In the genomic region with DNA sequence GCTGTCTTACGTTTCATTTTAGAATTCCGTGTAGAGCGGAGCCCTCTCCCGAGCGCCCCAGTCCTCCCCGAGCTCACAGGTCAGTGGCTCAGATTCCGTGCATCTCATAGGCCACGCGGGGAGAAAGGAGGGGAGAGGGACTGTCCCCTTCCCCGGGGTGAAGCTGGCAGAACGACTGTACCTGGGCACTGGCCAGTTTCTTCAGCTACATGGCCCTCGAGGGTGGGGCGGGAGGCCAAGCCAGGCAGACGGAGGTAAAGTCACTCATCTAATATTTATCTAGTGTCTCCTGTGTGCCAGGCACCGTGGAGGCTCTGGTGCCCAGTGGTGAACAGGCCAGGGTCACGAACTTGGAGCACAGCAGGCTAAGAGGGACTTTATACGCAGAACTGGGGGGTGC, we compare ENCODE assay signal across 33 mouse cellular contexts. TPM values are rescaled to one million over a fixed set of nuclear protein-coding genes. Genes with fewer than 3 reads are reported as not detected.
DNase-seq lines count a peak whose midpoint lies in the region; ATAC-seq and TF ChIP-seq lines count a peak whose summit lies in the region.
"Had no signal": no experiment of that assay in that cellular context is flagged by ENCODE, and none has a peak within 500 bp of the region (broad histone marks: within the 10 kb centered on the region; RNA-seq: fewer than 3 reads in every experiment).

No protein-coding gene starts in this region.

- H3K36me3 ChIP-seq in hindbrain, embryonic 12.5 days = peaks cover 99% of the 10 kb centered on the region
- peaks cover 51% of the 10 kb centered on the region for H3K36me3 ChIP-seq in hindbrain, embryonic 11.5 days (ENCODE audit: control insufficient read depth, insufficient read depth, low read length)
- H3K36me3 ChIP-seq in E14TG2a.4 (ENCODE audit: insufficient read depth, low read length) = peaks cover 35% of the 10 kb centered on the region
- peaks cover 99% of the 10 kb centered on the region for H3K36me3 ChIP-seq in forebrain, embryonic 14.5 days (ENCODE audit: control insufficient read depth, insufficient read depth, low read length)
- peaks cover 57% of the 10 kb centered on the region for H3K36me3 ChIP-seq in forebrain, embryonic 11.5 days (ENCODE audit: control insufficient read depth, insufficient read depth, low read length)

- no peak overlapping the region for H3K4me3 ChIP-seq in hindbrain, embryonic 12.5 days
- no peak overlapping the region for H3K4me3 ChIP-seq in hindbrain, embryonic 11.5 days (ENCODE audit: low read depth, low read length)
- peak overlapping the region; percentile 64 for H3K4me3 ChIP-seq in E14TG2a.4 (replicated peaks; ENCODE audit: low read length)
- no peak overlapping the region for H3K4me3 ChIP-seq in forebrain, embryonic 14.5 days (ENCODE audit: low read depth, low read length)
- H3K4me3 ChIP-seq in forebrain, embryonic 11.5 days (ENCODE audit: low read depth, low read length) = no peak overlapping the region
- H3K4me3 ChIP-seq: embryonic facial prominence, embryonic 10.5 days; embryonic facial prominence, embryonic 15.5 days; forebrain, embryonic 15.5 days; gastrocnemius, adult 2 months; hindbrain, embryonic 10.5 days; layer of hippocampus, adult 2 months; left cerebral cortex, adult 2 months; liver, embryonic 13.5 days; myocyte; neural tube, embryonic 12.5 days had no signal

- no peak for ATAC-seq in hindbrain, embryonic 12.5 days (ENCODE audit: low FRiP score)
- ATAC-seq in hindbrain, embryonic 11.5 days (ENCODE audit: low FRiP score) = no peak
- ATAC-seq in forebrain, embryonic 14.5 days = no peak
- no peak for ATAC-seq in forebrain, embryonic 11.5 days (replicated peaks; ENCODE audit: low FRiP score)
- ATAC-seq: forebrain, embryonic 15.5 days had no signal

- H3K27ac ChIP-seq in hindbrain, embryonic 12.5 days = 0 out of 2 replicates have a peak overlapping the region, but pooled peaks have one; percentile 13
- no peak overlapping the region for H3K27ac ChIP-seq in hindbrain, embryonic 11.5 days (ENCODE audit: low read depth, low read length)
- H3K27ac ChIP-seq in forebrain, embryonic 14.5 days (ENCODE audit: low read depth, low read length) = no peak overlapping the region
- no peak overlapping the region for H3K27ac ChIP-seq in forebrain, embryonic 11.5 days (ENCODE audit: low read depth, low read length)
- H3K27ac ChIP-seq: embryonic facial prominence, embryonic 10.5 days; embryonic facial prominence, embryonic 15.5 days; forebrain, embryonic 15.5 days; gastrocnemius, adult 2 months; hindbrain, embryonic 10.5 days; layer of hippocampus, adult 2 months; left cerebral cortex, adult 2 months; liver, embryonic 13.5 days; midbrain, embryonic 10.5 days; neural tube, embryonic 12.5 days had no signal

- H3K9ac ChIP-seq in hindbrain, embryonic 12.5 days = no peak overlapping the region
- no peak overlapping the region for H3K9ac ChIP-seq in hindbrain, embryonic 11.5 days (ENCODE audit: low read depth, low read length)
- no peak overlapping the region for H3K9ac ChIP-seq in forebrain, embryonic 14.5 days (ENCODE audit: low read length)
- no peak overlapping the region for H3K9ac ChIP-seq in forebrain, embryonic 11.5 days (ENCODE audit: low read length)
- H3K9ac ChIP-seq: embryonic facial prominence, embryonic 15.5 days; forebrain, embryonic 15.5 days; liver, embryonic 13.5 days; lung, embryonic 14.5 days; neural tube, embryonic 12.5 days had no signal

- no peaks in the 10 kb centered on the region for H3K9me3 ChIP-seq in hindbrain, embryonic 12.5 days (replicated peaks)
- no peaks in the 10 kb centered on the region for H3K9me3 ChIP-seq in hindbrain, embryonic 11.5 days (ENCODE audit: control insufficient read depth, low read length)
- H3K9me3 ChIP-seq in E14TG2a.4 (ENCODE audit: low read length) = no peaks in the 10 kb centered on the region
- no peaks in the 10 kb centered on the region for H3K9me3 ChIP-seq in forebrain, embryonic 14.5 days (replicated peaks; ENCODE audit: control insufficient read depth, low read length)
- H3K9me3 ChIP-seq in forebrain, embryonic 11.5 days (ENCODE audit: control insufficient read depth, low read length) = no peaks in the 10 kb centered on the region
- H3K9me3 ChIP-seq: embryonic facial prominence, embryonic 10.5 days; embryonic facial prominence, embryonic 15.5 days; forebrain, embryonic 15.5 days; hindbrain, embryonic 10.5 days; liver, embryonic 13.5 days; midbrain, embryonic 10.5 days; neural tube, embryonic 12.5 days had no signal

- H3K4me1 ChIP-seq in hindbrain, embryonic 12.5 days = no peaks in the 10 kb centered on the region
- H3K4me1 ChIP-seq in hindbrain, embryonic 11.5 days (replicated peaks; ENCODE audit: control insufficient read depth, insufficient read depth, low read length) = no peaks in the 10 kb centered on the region
- peaks cover 81% of the 10 kb centered on the region for H3K4me1 ChIP-seq in E14TG2a.4 (replicated peaks; ENCODE audit: low read depth, low read length)
- no peaks in the 10 kb centered on the region for H3K4me1 ChIP-seq in forebrain, embryonic 14.5 days (ENCODE audit: control insufficient read depth, insufficient read depth, low read length)
- H3K4me1 ChIP-seq in forebrain, embryonic 11.5 days (replicated peaks; ENCODE audit: control insufficient read depth, insufficient read depth, low read length) = no peaks in the 10 kb centered on the region
- H3K4me1 ChIP-seq: embryonic facial prominence, embryonic 15.5 days; forebrain, embryonic 15.5 days; neural tube, embryonic 12.5 days had no signal

- no peak overlapping the region for H3K4me2 ChIP-seq in hindbrain, embryonic 12.5 days (replicated peaks)
- no peak overlapping the region for H3K4me2 ChIP-seq in hindbrain, embryonic 11.5 days (replicated peaks; ENCODE audit: low read depth, low read length)
- H3K4me2 ChIP-seq in forebrain, embryonic 14.5 days (ENCODE audit: low read length) = no peak overlapping the region
- no peak overlapping the region for H3K4me2 ChIP-seq in forebrain, embryonic 11.5 days (ENCODE audit: low read depth, low read length, severe bottlenecking)
- H3K4me2 ChIP-seq: embryonic facial prominence, embryonic 15.5 days; forebrain, embryonic 15.5 days; liver, embryonic 13.5 days; lung, embryonic 14.5 days; neural tube, embryonic 12.5 days had no signal

- H3K27me3 ChIP-seq in hindbrain, embryonic 12.5 days = no peaks in the 10 kb centered on the region
- H3K27me3 ChIP-seq in hindbrain, embryonic 11.5 days (ENCODE audit: control insufficient read depth, insufficient read depth, low read length) = no peaks in the 10 kb centered on the region
- H3K27me3 ChIP-seq in E14TG2a.4 (ENCODE audit: insufficient read depth, low read length) = peaks cover 3% of the 10 kb centered on the region; the same call in 1 of the 2 replicates
- H3K27me3 ChIP-seq in forebrain, embryonic 14.5 days (replicated peaks; ENCODE audit: control insufficient read depth, insufficient read depth, low read length) = no peaks in the 10 kb centered on the region
- no peaks in the 10 kb centered on the region for H3K27me3 ChIP-seq in forebrain, embryonic 11.5 days (ENCODE audit: control insufficient read depth, insufficient read depth, low read length)
- H3K27me3 ChIP-seq: embryonic facial prominence, embryonic 15.5 days; forebrain, embryonic 15.5 days; liver, embryonic 13.5 days; neural tube, embryonic 12.5 days had no signal

- 87% methylated on average over 17 of the region's 17 CpGs for WGBS in hindbrain, embryonic 12.5 days
- 86% methylated on average over 17 of the region's 17 CpGs for WGBS in hindbrain, embryonic 11.5 days
- 85% methylated on average over 17 of the region's 17 CpGs for WGBS in forebrain, embryonic 14.5 days
- 89% methylated on average over 17 of the region's 17 CpGs for WGBS in forebrain, embryonic 11.5 days

- no peak for DNase-seq in hindbrain, embryonic 11.5 days (ENCODE audit: low spot score)
- peak; percentile 49 to 64 for DNase-seq in lung, adult 18-20 months
- peak; percentile 39 for DNase-seq in lung, postnatal 14 days
- DNase-seq in forebrain, embryonic 14.5 days (ENCODE audit: low spot score) = no peak
- DNase-seq in forebrain, embryonic 11.5 days (ENCODE audit: low spot score) = no peak
- DNase-seq: adrenal gland, postnatal 14 days; B cell, adult 2 months; cerebellum, adult 11-12 months; cerebellum, postnatal 25 days; gastrocnemius, adult 2 months; heart, postnatal 14 days; kidney, adult 18-20 months; kidney, postnatal 36 days; liver, embryonic 13.5 days; lung, embryonic 14.5 days; right cerebral cortex, postnatal 4 days; thymus, adult 2 months; thymus, postnatal 4 days had no signal

- no peak for TF ChIP-seq CTCF in E14TG2a.4 (conservative IDR thresholded peaks at IDR 0.05; ENCODE audit: low read length)

RNA-seq across cellular contexts. Expression of gene Msi1, which starts 17.7 kb away (rescaled TPM):
- polyA plus RNA-seq in hindbrain, embryonic 12.5 days (2016; fragmentation: Nextera tagmentation; extraction: Ambion mirVana) = 128 and 131 TPM in 2 replicates
- 136 and 141 TPM in 2 replicates for polyA plus RNA-seq in hindbrain, embryonic 11.5 days (2014; fragmentation: Nextera tagmentation; extraction: Ambion mirVana)
- 63.3 and 69.4 TPM in 2 replicates for polyA plus RNA-seq in forebrain, embryonic 14.5 days (2014; fragmentation: Nextera tagmentation; extraction: Ambion mirVana)
- 202 and 219 TPM in 2 replicates for polyA plus RNA-seq in forebrain, embryonic 11.5 days (2014; fragmentation: Nextera tagmentation; extraction: Ambion mirVana)

RNA-seq across cellular contexts. Expression of gene Pla2g1b, which starts 19.0 kb away (rescaled TPM):
- polyA plus RNA-seq in hindbrain, embryonic 12.5 days (2016; fragmentation: Nextera tagmentation; extraction: Ambion mirVana) = not detected in 2 replicates
- polyA plus RNA-seq in hindbrain, embryonic 11.5 days (2014; fragmentation: Nextera tagmentation; extraction: Ambion mirVana) = 0.56 and 1.1 TPM in 2 replicates
- polyA plus RNA-seq in forebrain, embryonic 14.5 days (2014; fragmentation: Nextera tagmentation; extraction: Ambion mirVana) = not detected in 2 replicates
- not detected in 2 replicates for polyA plus RNA-seq in forebrain, embryonic 11.5 days (2014; fragmentation: Nextera tagmentation; extraction: Ambion mirVana)
- polyA plus RNA-seq: embryonic facial prominence, embryonic 10.5 days; embryonic facial prominence, embryonic 15.5 days; forebrain, embryonic 15.5 days; frontal cortex, adult 2 months; heart, embryonic 14.5 days; limb, embryonic 14.5 days; liver, embryonic 13.5 days; midbrain, postnatal 0 days; myocyte; neural tube, embryonic 12.5 days had no signal

RNA-seq across cellular contexts. Expression of gene Sirt4, which starts 37.4 kb away (rescaled TPM):
- 23.1 and 24.7 TPM in 2 replicates for polyA plus RNA-seq in hindbrain, embryonic 12.5 days (2016; fragmentation: Nextera tagmentation; extraction: Ambion mirVana)
- polyA plus RNA-seq in hindbrain, embryonic 11.5 days (2014; fragmentation: Nextera tagmentation; extraction: Ambion mirVana) = 21.3 and 23.1 TPM in 2 replicates
- polyA plus RNA-seq in forebrain, embryonic 14.5 days (2014; fragmentation: Nextera tagmentation; extraction: Ambion mirVana) = 19.5 and 24.3 TPM in 2 replicates
- 20.6 and 22.0 TPM in 2 replicates for polyA plus RNA-seq in forebrain, embryonic 11.5 days (2014; fragmentation: Nextera tagmentation; extraction: Ambion mirVana)

RNA-seq across cellular contexts. Expression of gene Pxn, which starts 59.4 kb away (rescaled TPM):
- polyA plus RNA-seq in hindbrain, embryonic 12.5 days (2016; fragmentation: Nextera tagmentation; extraction: Ambion mirVana) = 34.0 and 39.2 TPM in 2 replicates
- polyA plus RNA-seq in hindbrain, embryonic 11.5 days (2014; fragmentation: Nextera tagmentation; extraction: Ambion mirVana) = 9.0 and 10.1 TPM in 2 replicates
- polyA plus RNA-seq in forebrain, embryonic 14.5 days (2014; fragmentation: Nextera tagmentation; extraction: Ambion mirVana) = 7.5 and 9.8 TPM in 2 replicates
- 11.9 and 12.3 TPM in 2 replicates for polyA plus RNA-seq in forebrain, embryonic 11.5 days (2014; fragmentation: Nextera tagmentation; extraction: Ambion mirVana)

Comparison
In these comparisons a context has a peak if more than half of its experiments do, and no peak if none do; other contexts are left out.
1. DNase-seq: peak in lung, adult 18-20 months (2 of 2) and lung, postnatal 14 days (single experiment); none in hindbrain, embryonic 11.5 days (single experiment), forebrain, embryonic 14.5 days (single experiment) and forebrain, embryonic 11.5 days (single experiment).